Mouse (Mus musculus) heart, adult 8-10 months (tissue): ENCODE results near the gene Sh3rf1. TPM values are rescaled to one million over a fixed set of nuclear protein-coding genes. Genes with fewer than 3 reads are reported as not detected.
A peak's percentile ranks its signal among the peaks of the same experiment; 100 is the strongest.

Source experiments
- DNase-seq: peaks from one replicate; pipeline ENCODE4 v3.0.0; 2022; ENCODE audit warnings: low spot score
- total RNA-seq, 4 experiments: library from RNA; stranded (reverse); gene quantifications; 2 replicates each; pipeline ENCODE4 v1.2.4; 2022

Gene Sh3rf1
- total RNA-seq, 4 experiments from 2014 or later: 4.7 to 6.4 (median 5.5) TPM

DNA sequence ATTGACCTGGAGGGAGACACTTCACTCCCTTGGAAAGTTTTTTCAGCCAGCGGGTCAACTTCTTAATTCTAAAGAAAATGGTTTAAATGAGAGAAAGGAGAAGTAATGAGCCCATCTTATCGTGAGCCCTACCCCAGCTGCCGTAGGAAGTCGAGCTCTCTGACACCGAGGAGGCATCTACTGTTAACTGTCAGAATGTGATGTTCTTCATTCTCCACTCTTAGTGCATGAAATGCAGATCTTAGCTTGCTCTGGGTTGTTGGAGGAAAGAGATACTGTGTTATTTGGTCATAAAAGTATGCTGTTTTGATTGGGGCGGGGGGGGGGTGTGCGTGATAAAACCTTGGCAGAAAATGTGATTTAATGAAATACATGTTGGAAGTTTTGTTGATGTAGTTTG lies 62.7 kb downstream of the Sh3rf1 start:
- DNase-seq: no peak

GRCm38 (mm10) chr8:61286795-61287385 lies 63.2 kb downstream of the Sh3rf1 start:
- DNase-seq: no peak

GRCm38 (mm10) chr8:61288006-61288566 lies 64.4 kb downstream of the Sh3rf1 start:
- DNase-seq: no peak

GRCm38 (mm10) chr8:61288676-61289075 lies 65.0 kb downstream of the Sh3rf1 start:
- DNase-seq: peak; percentile 48

- no peak for DNase-seq
These were observed 71.4 kb downstream of the Sh3rf1 start for GRCm38 (mm10) chr8:61295040-61295439.

DNA sequence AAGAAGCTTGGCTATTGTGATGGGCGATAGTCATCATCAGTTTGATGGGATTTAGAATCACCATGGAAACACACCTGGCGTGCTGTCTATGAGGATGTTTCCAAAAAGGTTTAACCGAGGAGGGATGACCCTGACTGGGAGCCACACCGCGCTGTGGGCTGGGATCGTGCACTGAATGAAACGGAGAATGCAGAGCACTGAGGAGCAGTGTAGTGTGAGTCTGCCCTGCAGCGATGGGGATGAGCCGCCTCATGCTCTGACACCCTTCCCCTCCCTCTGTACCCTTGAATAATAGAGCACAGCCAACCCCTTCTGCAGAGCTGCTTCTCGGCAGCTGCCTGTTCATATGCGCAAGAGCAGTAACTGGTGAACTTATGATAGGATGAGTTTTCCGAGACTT lies 71.8 kb downstream of the Sh3rf1 start:
- DNase-seq: no peak

- no peak for DNase-seq
These were observed 75.2 kb downstream of the Sh3rf1 start for GRCm38 (mm10) chr8:61298828-61299227.

GRCm38 (mm10) chr8:61301298-61302028 lies 77.8 kb downstream of the Sh3rf1 start:
- no peak for DNase-seq

DNA sequence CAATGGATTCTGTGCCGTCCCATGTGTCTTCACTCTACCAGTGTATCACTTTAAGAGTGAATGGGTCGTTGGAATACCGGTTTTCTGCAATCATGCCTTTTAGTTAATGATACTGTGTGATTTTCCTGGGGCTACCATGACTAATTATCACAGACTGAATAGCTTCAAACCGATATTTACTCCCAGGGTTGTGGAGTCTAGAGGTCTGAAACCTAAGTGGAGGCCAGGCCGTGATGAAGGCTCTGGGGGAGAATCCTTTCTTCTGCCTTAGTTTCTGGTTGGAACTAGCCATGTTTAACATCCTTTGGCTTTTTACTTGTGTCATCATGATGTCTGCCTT lies 78.3 kb downstream of the Sh3rf1 start:
- no peak for DNase-seq

GRCm38 (mm10) chr8:61305451-61306070 lies 81.9 kb downstream of the Sh3rf1 start:
- DNase-seq: no peak

DNA sequence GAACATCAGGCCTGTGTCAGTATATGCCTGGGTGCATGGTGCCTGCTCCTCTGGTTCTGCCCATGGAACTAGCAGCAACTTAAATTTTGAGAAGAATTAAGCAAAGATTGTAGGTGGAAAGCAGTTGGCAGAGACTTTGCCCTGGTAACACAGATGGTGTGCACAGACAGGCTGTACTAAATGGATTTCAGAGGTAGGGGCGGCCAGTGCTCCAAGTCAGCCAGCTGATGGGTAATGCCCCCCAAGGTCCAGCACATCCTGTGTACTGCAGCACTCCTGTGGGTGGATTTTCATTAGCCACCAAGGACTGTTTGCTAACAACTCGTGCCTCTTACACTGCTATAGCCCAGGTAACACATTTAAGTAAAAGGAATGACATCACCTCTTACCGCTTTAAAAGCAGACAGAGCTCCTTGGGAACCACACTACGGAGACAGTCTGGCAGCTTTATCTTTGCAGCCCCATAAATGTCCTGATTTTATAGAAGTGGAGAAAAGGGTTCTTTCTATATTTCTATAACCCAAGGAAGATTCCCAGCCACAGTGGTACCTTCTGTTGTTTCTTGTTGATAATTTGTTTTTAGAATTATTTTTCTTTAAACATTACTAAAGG lies 82.9 kb downstream of the Sh3rf1 start:
- DNase-seq: no peak

DNA sequence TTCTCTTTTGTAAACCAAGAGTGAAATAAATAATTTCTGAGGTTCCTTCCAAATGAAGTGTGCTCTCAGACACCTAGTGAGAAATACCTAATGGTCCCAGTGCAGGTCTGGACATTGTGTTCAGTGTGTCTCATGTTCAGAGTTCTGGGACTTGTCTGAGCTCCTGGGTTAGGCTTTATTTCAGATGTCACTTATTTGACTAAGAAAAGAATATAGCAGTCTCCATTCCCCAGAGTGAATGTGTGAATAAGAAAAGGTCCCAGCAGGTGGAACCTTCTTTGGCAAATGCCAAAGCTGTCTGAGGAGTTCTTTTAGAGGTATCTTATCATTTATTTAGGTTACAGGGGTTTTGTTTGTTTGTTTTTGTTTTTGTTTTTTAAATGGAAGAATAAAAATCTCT lies 85.2 kb downstream of the Sh3rf1 start:
- no peak for DNase-seq

- no peak for DNase-seq
These were observed 86.1 kb downstream of the Sh3rf1 start for GRCm38 (mm10) chr8:61309530-61310402.

DNA sequence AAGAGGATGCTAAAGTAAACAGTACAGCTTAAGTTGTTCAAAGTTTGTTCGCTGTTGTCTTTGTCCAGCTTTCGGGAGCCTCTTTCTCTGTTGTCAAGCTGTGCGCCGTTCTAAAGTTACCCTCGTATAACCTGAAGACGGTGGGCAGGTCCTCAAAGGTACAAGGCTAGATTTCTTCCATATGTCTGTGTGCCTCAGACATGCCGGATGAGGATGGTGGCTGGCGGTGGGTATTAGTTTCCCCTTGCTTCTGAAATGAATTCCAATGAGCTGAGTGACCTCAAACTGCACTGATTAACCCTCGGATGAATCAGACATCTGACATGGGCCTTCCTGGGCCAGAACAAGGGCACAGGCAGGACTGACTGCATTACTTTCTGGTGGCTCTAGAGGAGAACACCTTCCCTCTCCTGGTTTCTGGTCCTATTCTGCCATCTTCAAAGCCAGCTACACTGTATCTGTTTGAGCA lies 86.8 kb downstream of the Sh3rf1 start:
- no peak for DNase-seq

- DNase-seq: no peak
These were observed 89.3 kb downstream of the Sh3rf1 start for GRCm38 (mm10) chr8:61313016-61313415.

GRCm38 (mm10) chr8:61316012-61316767 lies 92.5 kb downstream of the Sh3rf1 start:
- peak; percentile 43 for DNase-seq

DNA sequence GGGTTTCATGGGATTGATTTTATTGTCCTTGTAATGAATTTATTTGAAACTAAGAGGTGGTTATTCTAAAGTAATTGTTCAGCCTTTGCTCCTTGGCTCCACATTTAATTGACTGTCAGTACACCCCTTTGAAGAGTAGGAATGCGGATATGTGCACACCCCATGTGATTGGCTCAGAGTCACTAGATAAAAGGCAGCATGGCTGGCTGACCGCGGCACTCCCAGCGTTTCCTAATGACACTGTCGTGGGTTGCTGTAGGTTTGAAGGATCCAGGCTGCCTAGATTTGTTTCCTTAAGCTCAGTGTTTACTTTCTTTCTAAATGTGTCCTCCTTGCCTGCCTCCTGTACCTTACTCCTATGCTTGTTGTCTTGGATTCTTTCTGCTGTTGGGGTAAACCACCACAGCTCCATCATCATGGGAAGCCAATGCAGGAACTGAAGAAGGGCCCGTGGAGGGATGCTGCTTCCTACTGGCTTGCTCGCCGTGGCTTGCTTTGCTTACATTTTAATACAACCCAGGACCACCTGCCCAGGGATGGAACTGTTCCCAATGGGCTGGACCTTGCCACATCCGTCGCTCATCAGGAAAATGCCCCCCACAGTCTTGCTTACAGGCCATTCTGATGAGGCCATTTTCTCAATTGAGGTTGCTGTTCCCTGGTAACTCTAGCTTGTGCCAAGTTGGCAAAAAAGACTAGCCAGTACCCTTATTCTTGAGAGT lies 93.3 kb downstream of the Sh3rf1 start:
- peak; percentile 48 for DNase-seq

DNA sequence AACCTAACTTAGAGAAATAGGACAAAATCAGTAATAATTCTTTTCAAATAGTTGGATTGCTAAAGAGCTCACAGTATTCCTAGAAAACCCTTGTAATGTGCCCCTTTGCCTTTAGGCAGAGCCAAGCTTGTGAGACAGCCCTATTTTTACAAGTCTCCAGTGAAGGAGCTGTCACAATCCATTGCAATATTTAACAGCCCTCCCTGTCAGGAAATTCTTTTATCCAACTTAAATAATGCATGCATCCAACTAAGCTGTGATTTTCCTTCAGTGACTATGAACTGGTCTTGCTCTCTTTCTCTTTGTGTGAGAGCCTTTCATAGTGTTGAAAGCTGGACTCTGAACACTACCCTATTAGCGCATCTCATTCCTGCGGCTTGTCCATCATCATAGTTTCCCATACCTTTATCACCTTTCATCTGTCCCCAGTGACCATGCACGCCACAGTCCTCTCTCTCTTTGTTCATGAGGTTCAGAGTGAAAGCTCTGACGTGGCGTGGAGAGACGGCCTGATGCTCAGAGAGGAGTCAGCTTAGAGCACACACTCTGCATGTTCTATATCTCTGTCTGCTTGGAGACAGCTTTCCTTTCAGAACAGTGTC lies 94.0 kb downstream of the Sh3rf1 start:
- DNase-seq: no peak

DNA sequence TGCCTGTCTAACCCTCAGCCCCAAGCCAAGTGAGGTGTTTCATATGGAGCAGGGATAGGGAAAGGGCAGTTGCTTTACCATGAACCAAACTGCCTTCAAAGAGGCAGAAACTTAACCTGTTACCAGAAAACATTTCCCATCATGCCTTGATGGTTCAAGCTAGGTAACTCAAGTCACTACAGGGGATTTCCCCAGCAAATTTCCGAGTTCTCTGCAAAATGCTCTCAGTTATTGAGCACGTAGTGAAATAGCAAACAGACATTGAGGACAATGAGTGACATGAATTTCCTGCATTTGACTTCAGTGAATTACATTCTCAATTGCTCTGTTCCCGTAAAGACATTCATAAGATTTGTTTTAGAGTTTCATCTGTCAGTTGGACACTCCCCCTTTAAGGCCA lies 97.5 kb downstream of the Sh3rf1 start:
- no peak for DNase-seq
